Mouse (Mus musculus): Measurements from ENCODE around the gene Oas1d. TPM values are rescaled to one million over a fixed set of nuclear protein-coding genes. Genes with fewer than 3 reads are reported as not detected.

The Oas1d gene
- polyA plus RNA-seq, 1 experiment from 2014 or later: not detected

DNA sequence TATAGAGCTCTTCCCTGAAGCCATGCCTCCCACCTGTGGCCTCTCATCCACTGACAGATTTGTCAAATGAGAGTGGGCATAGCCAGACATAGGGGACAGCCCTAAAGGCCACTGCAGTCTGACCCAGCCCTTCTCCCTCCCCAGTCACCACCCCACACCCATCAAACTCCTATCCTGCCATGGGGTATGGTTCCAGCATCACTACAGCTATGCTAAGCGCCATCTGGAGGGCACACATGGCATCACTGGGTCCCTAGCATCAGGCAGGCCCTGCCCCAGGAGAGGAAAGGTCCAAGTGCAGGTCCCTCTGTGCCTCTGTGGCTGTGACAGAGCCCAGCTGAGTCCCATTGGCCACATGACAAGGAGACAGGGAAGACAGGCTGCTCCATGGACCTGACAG is 12.7 kb downstream of the Oas1d start:
- H3K4me2 ChIP-seq (ENCODE audit: low read length): no peak overlapping the region
- no peaks in the 10 kb centered on the region for H3K36me3 ChIP-seq (ENCODE audit: control insufficient read depth, insufficient read depth, low read length)
- no peak overlapping the region for H3K9ac ChIP-seq (ENCODE audit: low read length)
- 0 out of 2 replicates have a peak, but pooled peaks cover 4% of the 10 kb centered on the region for H3K9me3 ChIP-seq (ENCODE audit: control insufficient read depth, low read length)
- H3K27ac ChIP-seq (replicated peaks in 1 of 2; ENCODE audit: control insufficient read depth in 1 of 2, insufficient read depth in 1 of 2, low read depth in 2 of 2, low read length in 2 of 2): no peak overlapping the region
- no peak overlapping the region for H3K4me3 ChIP-seq (ENCODE audit: control insufficient read depth in 1 of 2, insufficient read depth in 1 of 2, low read depth in 1 of 2, low read length in 2 of 2)
- no peak for ATAC-seq (ENCODE audit: insufficient number of reproducible peaks, insufficient read depth, low FRiP score, low read depth)
- no peaks in the 10 kb centered on the region for H3K4me1 ChIP-seq (ENCODE audit: control insufficient read depth in 2 of 2, insufficient read depth in 2 of 2, low read length in 2 of 2)
- no peaks in the 10 kb centered on the region for H3K27me3 ChIP-seq (ENCODE audit: control insufficient read depth, insufficient read depth, low read length)
- 15% methylated on average over 1 of the region's 1 CpGs for WGBS

GRCm38 (mm10) chr5:120933966-120934365 is 19.6 kb downstream of the Oas1d start:
- no peak overlapping the region for H3K4me3 ChIP-seq (ENCODE audit: control insufficient read depth in 1 of 2, insufficient read depth in 1 of 2, low read depth in 1 of 2, low read length in 2 of 2)
- no peak for ATAC-seq (ENCODE audit: insufficient number of reproducible peaks, insufficient read depth, low FRiP score, low read depth)
- H3K4me2 ChIP-seq (ENCODE audit: low read length): no peak overlapping the region
- 0 out of 2 replicates have a peak, but pooled peaks cover 4% of the 10 kb centered on the region for H3K9me3 ChIP-seq (ENCODE audit: control insufficient read depth, low read length)
- 5% methylated on average over 5 of the region's 5 CpGs for WGBS
- H3K9ac ChIP-seq (ENCODE audit: low read length): no peak overlapping the region
- H3K36me3 ChIP-seq (ENCODE audit: control insufficient read depth, insufficient read depth, low read length): no peaks in the 10 kb centered on the region
- no peaks in the 10 kb centered on the region for H3K27me3 ChIP-seq (ENCODE audit: control insufficient read depth, insufficient read depth, low read length)
- no peak overlapping the region for H3K27ac ChIP-seq (replicated peaks in 1 of 2; ENCODE audit: control insufficient read depth in 1 of 2, insufficient read depth in 1 of 2, low read depth in 2 of 2, low read length in 2 of 2)
- H3K4me1 ChIP-seq (ENCODE audit: control insufficient read depth in 2 of 2, insufficient read depth in 2 of 2, low read length in 2 of 2): no peaks in the 10 kb centered on the region

- H3K4me3 ChIP-seq (ENCODE audit: control insufficient read depth in 1 of 2, insufficient read depth in 1 of 2, low read depth in 1 of 2, low read length in 2 of 2): no peak overlapping the region
- H3K36me3 ChIP-seq (ENCODE audit: control insufficient read depth, insufficient read depth, low read length): no peaks in the 10 kb centered on the region
- no peaks in the 10 kb centered on the region for H3K4me1 ChIP-seq (ENCODE audit: control insufficient read depth in 2 of 2, insufficient read depth in 2 of 2, low read length in 2 of 2)
- no peak overlapping the region for H3K27ac ChIP-seq (replicated peaks in 1 of 2; ENCODE audit: control insufficient read depth in 1 of 2, insufficient read depth in 1 of 2, low read depth in 2 of 2, low read length in 2 of 2)
- ATAC-seq (ENCODE audit: insufficient number of reproducible peaks, insufficient read depth, low FRiP score, low read depth): no peak
- no peaks in the 10 kb centered on the region for H3K27me3 ChIP-seq (ENCODE audit: control insufficient read depth, insufficient read depth, low read length)
- no peak overlapping the region for H3K4me2 ChIP-seq (ENCODE audit: low read length)
- WGBS: 63% methylated on average over 4 of the region's 4 CpGs
- H3K9ac ChIP-seq (ENCODE audit: low read length): no peak overlapping the region
- no peaks in the 10 kb centered on the region for H3K9me3 ChIP-seq (ENCODE audit: control insufficient read depth, low read length)
Measured at GRCm38 (mm10) chr5:120937841-120938240, 23.5 kb downstream of the Oas1d start.

DNA sequence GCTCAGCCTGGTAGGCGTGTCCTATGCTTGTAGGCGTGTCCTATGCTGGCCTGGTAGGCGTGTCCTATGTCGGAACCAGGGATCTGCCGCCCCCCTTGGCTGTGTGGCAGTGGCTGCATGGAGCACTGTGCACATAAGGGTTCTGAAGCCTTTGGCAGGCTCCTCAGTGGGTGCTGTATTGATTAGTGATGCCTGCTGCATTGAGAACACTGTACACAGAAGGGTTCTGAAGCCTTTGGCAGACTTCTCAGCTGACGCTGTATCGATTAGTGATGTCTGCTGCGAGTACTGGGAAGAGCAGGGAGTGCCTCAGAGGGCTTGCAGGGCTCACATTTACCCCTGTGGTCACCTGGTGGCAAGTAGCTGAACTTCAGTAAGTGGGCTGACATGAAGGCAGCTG is 24.2 kb downstream of the Oas1d start:
- H3K36me3 ChIP-seq (ENCODE audit: control insufficient read depth, insufficient read depth, low read length): no peaks in the 10 kb centered on the region
- no peak overlapping the region for H3K9ac ChIP-seq (ENCODE audit: low read length)
- no peaks in the 10 kb centered on the region for H3K27me3 ChIP-seq (ENCODE audit: control insufficient read depth, insufficient read depth, low read length)
- 30% methylated on average over 8 of the region's 8 CpGs for WGBS
- no peaks in the 10 kb centered on the region for H3K4me1 ChIP-seq (ENCODE audit: control insufficient read depth in 2 of 2, insufficient read depth in 2 of 2, low read length in 2 of 2)
- H3K4me2 ChIP-seq (ENCODE audit: low read length): no peak overlapping the region
- no peaks in the 10 kb centered on the region for H3K9me3 ChIP-seq (ENCODE audit: control insufficient read depth, low read length)
- no peak for ATAC-seq (ENCODE audit: insufficient number of reproducible peaks, insufficient read depth, low FRiP score, low read depth)
- H3K27ac ChIP-seq (replicated peaks in 1 of 2; ENCODE audit: control insufficient read depth in 1 of 2, insufficient read depth in 1 of 2, low read depth in 2 of 2, low read length in 2 of 2): no peak overlapping the region
- no peak overlapping the region for H3K4me3 ChIP-seq (ENCODE audit: control insufficient read depth in 1 of 2, insufficient read depth in 1 of 2, low read depth in 1 of 2, low read length in 2 of 2)

GRCm38 (mm10) chr5:120942076-120942475 is 27.7 kb downstream of the Oas1d start:
- Histone ChIP-seq H3K9me3 (ENCODE audit: control insufficient read depth, low read length) (no peaks in the 10 kb centered on the region), H3K36me3 (ENCODE audit: control insufficient read depth, insufficient read depth, low read length) (no peaks in the 10 kb centered on the region), H3K4me3 (ENCODE audit: control insufficient read depth in 1 of 2, insufficient read depth in 1 of 2, low read depth in 1 of 2, low read length in 2 of 2) (no peak overlapping the region), H3K4me2 (ENCODE audit: low read length) (no peak overlapping the region), H3K4me1 (ENCODE audit: control insufficient read depth in 2 of 2, insufficient read depth in 2 of 2, low read length in 2 of 2) (no peaks in the 10 kb centered on the region), H3K27me3 (ENCODE audit: control insufficient read depth, insufficient read depth, low read length) (no peaks in the 10 kb centered on the region), H3K27ac (replicated peaks in 1 of 2; ENCODE audit: control insufficient read depth in 1 of 2, insufficient read depth in 1 of 2, low read depth in 2 of 2, low read length in 2 of 2) (no peak overlapping the region), H3K9ac (ENCODE audit: low read length) (no peak overlapping the region)
- 70% methylated on average over 10 of the region's 10 CpGs for WGBS
- ATAC-seq (ENCODE audit: insufficient number of reproducible peaks, insufficient read depth, low FRiP score, low read depth): no peak

GRCm38 (mm10) chr5:120952242-120952770 is 38.0 kb downstream of the Oas1d start:
- ATAC-seq (ENCODE audit: insufficient number of reproducible peaks, insufficient read depth, low FRiP score, low read depth): no peak
- Histone ChIP-seq H3K27ac (replicated peaks in 1 of 2; ENCODE audit: control insufficient read depth in 1 of 2, insufficient read depth in 1 of 2, low read depth in 2 of 2, low read length in 2 of 2) (no peak overlapping the region), H3K36me3 (ENCODE audit: control insufficient read depth, insufficient read depth, low read length) (no peaks in the 10 kb centered on the region), H3K27me3 (ENCODE audit: control insufficient read depth, insufficient read depth, low read length) (no peaks in the 10 kb centered on the region), H3K9ac (ENCODE audit: low read length) (no peak overlapping the region), H3K4me3 (ENCODE audit: control insufficient read depth in 1 of 2, insufficient read depth in 1 of 2, low read depth in 1 of 2, low read length in 2 of 2) (no peak overlapping the region), H3K4me2 (ENCODE audit: low read length) (no peak overlapping the region), H3K4me1 (ENCODE audit: control insufficient read depth in 2 of 2, insufficient read depth in 2 of 2, low read length in 2 of 2) (no peaks in the 10 kb centered on the region; a peak in 1 of 4 replicates), H3K9me3 (ENCODE audit: control insufficient read depth, low read length) (no peaks in the 10 kb centered on the region)
- 59% methylated on average over 10 of the region's 10 CpGs for WGBS

DNA sequence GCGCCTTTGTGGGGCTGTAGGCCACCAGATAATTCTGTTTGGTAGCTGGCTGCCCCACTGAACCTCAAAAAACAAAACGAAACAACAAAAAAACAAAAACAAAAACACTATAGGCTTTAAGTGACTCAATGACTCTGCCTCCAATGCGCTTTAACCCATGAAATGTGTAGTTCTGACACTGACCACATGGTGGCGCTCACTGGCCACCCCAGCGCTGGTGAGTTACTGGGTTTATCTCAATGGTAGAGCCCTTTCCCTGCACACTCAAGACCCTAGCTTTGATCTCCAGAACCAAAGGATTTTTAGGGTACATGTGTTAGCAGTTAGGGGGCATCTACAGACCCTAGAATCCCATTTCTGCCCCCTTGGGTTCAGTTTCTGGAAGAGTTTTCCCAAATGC is 39.6 kb downstream of the Oas1d start:
- Histone ChIP-seq H3K4me2 (ENCODE audit: low read length) (no peak overlapping the region), H3K4me1 (ENCODE audit: control insufficient read depth in 2 of 2, insufficient read depth in 2 of 2, low read length in 2 of 2) (no peaks in the 10 kb centered on the region; a peak in 1 of 4 replicates), H3K9me3 (ENCODE audit: control insufficient read depth, low read length) (no peaks in the 10 kb centered on the region), H3K36me3 (ENCODE audit: control insufficient read depth, insufficient read depth, low read length) (no peaks in the 10 kb centered on the region), H3K9ac (ENCODE audit: low read length) (no peak overlapping the region), H3K4me3 (ENCODE audit: control insufficient read depth in 1 of 2, insufficient read depth in 1 of 2, low read depth in 1 of 2, low read length in 2 of 2) (no peak overlapping the region), H3K27ac (replicated peaks in 1 of 2; ENCODE audit: control insufficient read depth in 1 of 2, insufficient read depth in 1 of 2, low read depth in 2 of 2, low read length in 2 of 2) (no peak overlapping the region), H3K27me3 (ENCODE audit: control insufficient read depth, insufficient read depth, low read length) (no peaks in the 10 kb centered on the region)
- ATAC-seq (ENCODE audit: insufficient number of reproducible peaks, insufficient read depth, low FRiP score, low read depth): no peak
- 8% methylated on average over 5 of the region's 5 CpGs for WGBS

GRCm38 (mm10) chr5:120961004-120961403 is 46.7 kb downstream of the Oas1d start:
- Histone ChIP-seq H3K9ac (ENCODE audit: low read length) (no peak overlapping the region), H3K27ac (replicated peaks in 1 of 2; ENCODE audit: control insufficient read depth in 1 of 2, insufficient read depth in 1 of 2, low read depth in 2 of 2, low read length in 2 of 2) (no peak overlapping the region), H3K4me2 (ENCODE audit: low read length) (no peak overlapping the region), H3K9me3 (ENCODE audit: control insufficient read depth, low read length) (no peaks in the 10 kb centered on the region), H3K4me3 (ENCODE audit: control insufficient read depth in 1 of 2, insufficient read depth in 1 of 2, low read depth in 1 of 2, low read length in 2 of 2) (no peak overlapping the region), H3K27me3 (ENCODE audit: control insufficient read depth, insufficient read depth, low read length) (no peaks in the 10 kb centered on the region), H3K4me1 (ENCODE audit: control insufficient read depth in 2 of 2, insufficient read depth in 2 of 2, low read length in 2 of 2) (no peaks in the 10 kb centered on the region), H3K36me3 (ENCODE audit: control insufficient read depth, insufficient read depth, low read length) (no peaks in the 10 kb centered on the region)
- no peak for ATAC-seq (ENCODE audit: insufficient number of reproducible peaks, insufficient read depth, low FRiP score, low read depth)
- WGBS: 48% methylated on average over 4 of the region's 4 CpGs

All from heart, embryonic 14.5 days (tissue).